Mouse (Mus musculus) macrophage (primary cell): Measurements from ENCODE around the gene Tpst1. TPM values are rescaled to one million over a fixed set of nuclear protein-coding genes. Genes with fewer than 3 reads are reported as not detected.

Source experiments
- H3K27ac ChIP-seq: fragments of 350-480 bp; formaldehyde crosslinking; 2 replicates; pipeline ENCODE4 v1.9.0; 2021
- H3K36me3 ChIP-seq: fragments of 350-480 bp; formaldehyde crosslinking; 2 replicates; pipeline ENCODE4 v1.9.0; 2021; ENCODE audit errors: inconsistent target
- H3K4me3 ChIP-seq: fragments of 350-480 bp; formaldehyde crosslinking; 2 replicates; pipeline ENCODE4 v1.9.0; 2021; ENCODE audit errors: inconsistent target
- H3K79me2 ChIP-seq: fragments of 350-480 bp; formaldehyde crosslinking; 2 replicates; pipeline ENCODE4 v1.9.0; 2021; ENCODE audit errors: inconsistent target
- WGBS: methylation state at CpG from one replicate; pipeline ENCODE4 v1.1.7; 2026; ENCODE audit warnings: inconsistent platforms; ENCODE audit not compliant: missing documents; 5-methylcytosine and 5-hydroxymethylcytosine counted together
- polyA plus RNA-seq: library from polyadenylated mRNA; stranded (reverse); fragments of 250-400 nt; gene quantifications from 3 replicates; pipeline ENCODE4 v1.2.4, GENCODE M21; 2018; ENCODE audit warnings: inconsistent platforms

The Tpst1 gene
- polyA plus RNA-seq, 1 experiment from 2014 or later = 11.0 TPM

DNA sequence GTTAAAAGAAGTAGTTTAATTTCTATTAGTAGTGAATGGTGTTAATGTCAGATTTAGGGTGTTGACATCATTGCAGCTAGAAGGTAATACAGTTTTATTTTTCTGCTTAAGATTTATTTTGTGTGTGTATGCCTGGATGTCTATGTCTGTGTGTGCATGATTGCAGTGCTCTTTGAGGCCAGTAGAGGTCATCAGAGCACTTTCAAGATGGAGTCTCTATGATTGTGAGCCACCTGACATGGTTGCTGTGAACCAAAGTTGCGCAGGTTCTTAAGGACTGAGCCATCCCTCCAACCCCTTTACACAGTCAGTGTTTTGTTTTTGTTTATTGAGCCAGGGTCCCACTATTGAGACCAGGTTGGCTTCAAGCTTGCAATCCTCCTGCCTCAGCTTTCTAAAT, 7.5 kb upstream of the Tpst1 start:
- no peak overlapping the region for H3K4me3 ChIP-seq
- H3K79me2 ChIP-seq = no peaks in the 10 kb centered on the region
- H3K27ac ChIP-seq = no peak overlapping the region
- peaks cover 3% of the 10 kb centered on the region; the same call in 1 of the 2 replicates for H3K36me3 ChIP-seq
- WGBS = 86% methylated on average over 1 of the region's 1 CpGs

DNA sequence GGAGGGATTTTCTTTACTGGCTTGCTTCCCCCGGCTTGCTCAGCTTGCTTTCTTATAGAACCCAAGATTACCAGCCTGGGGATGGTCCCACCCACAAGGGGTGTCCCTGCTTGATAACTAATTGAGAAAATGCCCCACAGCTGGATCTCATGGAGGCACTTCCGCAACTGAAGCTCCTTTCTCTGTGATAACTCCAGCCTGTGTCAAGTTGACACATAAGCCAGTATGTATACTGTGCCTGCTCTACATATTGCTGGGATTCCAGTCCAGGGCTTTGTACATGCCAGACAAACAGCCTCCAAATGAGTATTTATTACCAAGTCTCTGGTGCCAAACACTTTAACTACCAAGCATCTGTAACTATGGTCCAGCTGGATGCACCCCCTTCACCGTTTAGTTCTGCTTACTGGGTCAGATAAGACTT, 5.3 kb upstream of the Tpst1 start:
- Histone ChIP-seq H3K4me3 (no peak overlapping the region), H3K36me3 (no peaks in the 10 kb centered on the region), H3K27ac (no peak overlapping the region), H3K79me2 (no peaks in the 10 kb centered on the region)
- WGBS = 88% methylated on average over 3 of the region's 3 CpGs

DNA sequence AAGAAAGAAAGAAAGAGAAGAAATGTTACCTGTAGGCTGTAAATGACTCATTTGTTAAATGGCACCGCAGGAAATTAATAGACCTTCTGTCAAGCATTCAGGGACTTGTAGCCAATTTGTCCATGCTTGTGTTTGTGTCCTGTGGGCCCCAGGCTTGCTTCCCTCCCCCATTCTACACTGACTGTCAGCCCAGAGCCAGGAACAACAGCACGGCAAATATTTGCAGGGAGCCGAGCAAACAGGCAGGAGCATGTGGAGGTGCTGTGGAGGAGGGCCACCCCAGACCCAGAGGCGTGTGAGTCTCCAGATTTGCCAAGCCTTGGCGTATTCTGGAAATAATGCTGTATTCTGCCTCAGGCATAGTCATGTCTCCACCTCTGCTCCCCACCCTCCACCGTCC, 1.4 kb downstream of the Tpst1 start:
- 94% methylated on average over 6 of the region's 6 CpGs for WGBS
- Histone ChIP-seq H3K36me3 (no peaks in the 10 kb centered on the region), H3K27ac (no peak overlapping the region), H3K4me3 (no peak overlapping the region), H3K79me2 (no peaks in the 10 kb centered on the region)

DNA sequence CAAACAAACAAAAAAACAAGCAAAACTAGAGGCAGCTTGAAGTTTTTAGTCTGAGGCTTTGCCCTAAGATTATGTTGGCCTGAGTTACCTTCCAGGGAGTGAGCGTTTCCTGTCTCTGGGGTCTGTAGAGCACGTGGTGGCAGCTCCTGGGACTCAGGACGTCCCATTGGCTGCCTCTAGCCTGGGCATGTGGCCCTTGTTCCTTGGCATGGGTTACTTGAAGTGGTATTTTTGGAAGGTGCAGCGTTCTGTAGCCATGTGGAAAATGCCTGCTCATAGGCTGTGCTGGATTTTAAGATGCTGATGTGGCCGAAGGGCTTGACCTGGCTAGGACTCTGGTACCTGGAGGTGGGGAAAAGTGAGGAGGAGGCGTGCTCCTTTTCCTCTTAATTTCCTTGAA, 3.3 kb downstream of the Tpst1 start:
- no peaks in the 10 kb centered on the region for H3K36me3 ChIP-seq
- no peak overlapping the region for H3K27ac ChIP-seq
- 74% methylated on average over 6 of the region's 6 CpGs for WGBS
- peaks cover 5% of the 10 kb centered on the region; the same call in 1 of the 2 replicates for H3K79me2 ChIP-seq
- no peak overlapping the region for H3K4me3 ChIP-seq

DNA sequence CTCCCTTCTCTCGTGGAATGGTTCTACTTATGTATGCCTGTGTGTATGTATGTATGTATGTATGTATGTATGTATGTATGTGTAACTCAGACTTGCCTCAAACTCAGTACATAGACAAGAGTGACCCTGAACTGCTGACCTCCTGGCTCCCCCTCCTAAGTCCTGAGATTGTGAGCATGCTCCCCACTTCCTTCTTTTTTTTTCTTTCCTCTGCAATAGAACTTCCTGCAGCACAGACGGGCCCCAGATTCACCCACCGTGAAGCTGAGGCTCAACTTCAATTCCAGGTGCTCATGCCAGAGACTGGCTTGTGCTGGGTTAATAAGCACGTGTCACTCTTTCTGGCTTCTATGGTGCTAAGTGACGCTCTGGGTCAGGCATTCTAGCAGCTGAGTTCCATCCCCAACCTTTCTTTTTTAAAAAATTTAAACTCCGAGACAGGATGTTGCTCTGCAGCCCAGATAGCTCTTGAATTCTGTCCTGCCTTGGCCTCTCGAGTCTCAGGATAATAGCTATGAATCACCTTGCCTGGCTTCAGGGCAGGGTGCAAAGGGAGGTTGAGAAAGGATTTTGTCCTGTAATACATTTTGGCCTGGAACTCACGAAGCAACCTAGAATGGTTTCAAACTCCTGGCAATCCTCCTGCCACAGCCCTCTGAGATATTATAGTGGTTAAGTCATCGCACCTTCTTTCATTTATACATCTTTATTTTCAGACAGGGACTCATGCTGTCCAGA, 5.1 kb downstream of the Tpst1 start:
- Histone ChIP-seq H3K27ac (no peak overlapping the region), H3K36me3 (no peaks in the 10 kb centered on the region), H3K79me2 (peaks cover 22% of the 10 kb centered on the region; the same call in 1 of the 2 replicates), H3K4me3 (no peak overlapping the region)
- 35% methylated on average over 9 of the region's 9 CpGs for WGBS

DNA sequence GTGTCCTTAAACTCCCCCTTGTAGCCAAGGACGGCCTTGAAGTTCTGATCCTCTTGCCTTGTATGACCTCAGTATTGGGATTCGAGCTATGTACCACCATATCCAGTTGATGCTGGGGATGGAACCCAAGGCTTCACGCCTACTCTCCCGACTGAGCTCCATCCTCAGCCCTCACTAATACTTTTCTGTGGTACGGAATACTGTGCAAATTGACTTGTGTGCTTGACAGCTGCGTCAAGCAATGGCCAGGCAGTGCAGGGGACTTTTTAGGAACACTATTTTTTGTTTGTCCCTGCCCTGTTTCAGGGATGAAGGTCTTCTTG, 5.7 kb downstream of the Tpst1 start:
- Histone ChIP-seq H3K27ac (no peak overlapping the region), H3K79me2 (peaks cover 27% of the 10 kb centered on the region; the same call in 1 of the 2 replicates), H3K36me3 (no peaks in the 10 kb centered on the region), H3K4me3 (no peak overlapping the region)
- 66% methylated on average over 6 of the region's 6 CpGs for WGBS

DNA sequence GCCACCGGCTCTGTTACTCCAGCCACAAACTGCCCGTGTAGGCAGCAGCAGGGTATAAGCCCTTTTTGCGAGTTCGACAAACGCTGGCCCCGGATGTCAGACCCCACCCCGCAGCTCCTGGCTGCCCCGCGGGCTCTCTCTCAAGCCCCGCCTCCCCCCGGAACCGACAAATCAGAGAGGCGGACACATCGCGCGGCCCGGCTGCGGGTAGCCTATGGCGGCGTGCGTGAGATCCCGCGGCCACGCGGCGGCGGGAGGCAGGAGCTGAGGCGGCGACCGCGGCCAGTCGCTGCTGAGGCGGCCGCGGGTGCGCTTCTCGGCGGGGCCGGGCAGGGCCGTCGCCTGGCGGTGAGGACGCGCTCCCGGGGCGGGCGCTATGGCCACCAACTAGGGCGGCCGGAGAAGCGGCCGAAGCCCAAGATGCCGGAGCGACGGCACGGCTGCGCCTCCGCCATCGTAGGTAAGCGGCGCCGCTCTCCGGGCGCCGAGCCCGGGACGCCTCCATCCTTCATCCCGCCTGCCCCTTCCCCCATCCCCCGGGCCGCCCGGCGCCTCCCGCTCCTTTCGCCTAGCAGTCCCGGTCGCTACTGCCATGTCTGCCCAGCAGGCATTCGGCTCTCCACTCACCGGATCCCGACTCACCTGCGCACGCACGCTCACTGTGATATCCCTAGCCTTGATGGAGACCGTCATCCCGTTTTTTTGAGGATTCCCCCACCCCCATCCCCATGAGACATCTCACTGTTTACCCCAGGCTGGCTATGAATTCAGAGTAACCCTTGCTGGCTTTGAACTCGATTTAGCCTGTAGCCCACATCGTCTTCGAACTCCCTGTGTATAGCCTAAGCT, 6.3 kb downstream of the Tpst1 start:
- H3K36me3 ChIP-seq = peaks cover 5% of the 10 kb centered on the region; the same call in 1 of the 2 replicates
- 0 out of 2 replicates have a peak overlapping the region, but pooled peaks have one; percentile 19 for H3K27ac ChIP-seq
- H3K79me2 ChIP-seq = peaks cover 34% of the 10 kb centered on the region; the same call in 1 of the 2 replicates
- peak overlapping the region; percentile 56 for H3K4me3 ChIP-seq
- 1% methylated on average over 86 of the region's 86 CpGs for WGBS

DNA sequence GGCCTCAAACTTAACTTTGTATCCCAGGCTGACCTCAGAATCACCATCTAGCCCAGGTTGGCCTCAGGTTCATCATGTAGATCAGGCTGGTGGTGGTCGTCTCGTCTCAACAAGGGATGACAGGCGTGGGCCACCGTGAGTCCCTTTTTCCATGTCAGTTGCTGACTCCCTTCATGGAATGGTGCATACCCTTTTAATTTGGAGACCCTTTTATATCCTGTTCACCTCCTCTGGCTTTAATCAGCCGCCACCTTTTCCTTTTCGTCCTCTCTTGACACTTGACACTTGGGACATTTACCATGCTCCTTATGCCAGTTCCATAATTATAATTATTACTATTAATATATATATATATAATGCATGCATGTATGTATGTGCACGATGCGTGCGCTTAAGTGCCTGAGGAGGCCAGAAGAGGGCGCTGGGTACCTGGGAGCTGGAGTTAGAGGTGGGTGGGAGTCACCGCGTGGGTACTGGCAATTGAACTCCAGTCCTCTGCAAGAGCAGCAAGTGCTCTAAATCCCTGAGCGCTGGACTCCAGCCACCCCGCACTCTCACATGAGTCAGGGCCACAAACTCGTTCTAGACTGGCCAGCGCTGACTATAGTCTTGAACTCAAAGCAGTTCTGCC, 7.0 kb downstream of the Tpst1 start:
- peaks cover 9% of the 10 kb centered on the region; the same call in 1 of the 2 replicates for H3K36me3 ChIP-seq
- H3K27ac ChIP-seq = peak overlapping the region; percentile 64
- H3K4me3 ChIP-seq = peak overlapping the region; percentile 56
- peaks cover 41% of the 10 kb centered on the region; the same call in 1 of the 2 replicates for H3K79me2 ChIP-seq
- WGBS = 90% methylated on average over 15 of the region's 16 CpGs

DNA sequence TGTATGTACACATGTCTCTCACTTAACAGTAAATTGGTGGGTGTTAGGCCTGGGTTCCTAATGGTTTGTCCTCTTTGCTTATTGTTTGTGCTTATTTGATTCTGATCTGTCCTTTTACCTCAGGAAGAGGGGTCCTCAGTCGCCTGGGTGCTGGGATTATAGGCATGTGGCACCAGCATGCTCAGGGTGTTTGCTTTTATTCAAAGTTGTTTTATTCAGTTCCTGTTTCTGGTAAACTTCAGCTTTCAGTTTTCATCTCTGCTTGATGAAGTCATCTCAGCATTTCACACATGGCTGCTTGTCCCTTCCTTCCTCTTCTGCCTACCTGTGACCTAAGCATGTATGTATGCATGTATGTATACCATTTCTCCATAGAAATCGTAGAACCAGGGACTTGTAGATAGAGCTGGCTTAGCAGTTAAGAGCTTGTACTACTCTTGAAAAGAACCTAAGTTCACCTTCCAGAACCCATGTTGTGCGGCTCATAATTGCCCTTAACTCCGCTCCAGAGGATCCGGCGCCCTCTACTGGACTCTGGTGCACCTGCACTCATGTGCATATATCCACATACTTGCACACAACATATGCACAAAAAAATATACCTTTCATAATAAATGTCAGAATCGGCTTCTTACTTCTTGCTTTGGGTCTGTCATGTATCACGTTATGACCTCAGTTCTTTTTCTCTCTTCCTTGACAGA, 8.2 kb downstream of the Tpst1 start:
- peaks cover 9% of the 10 kb centered on the region; the same call in 1 of the 2 replicates for H3K36me3 ChIP-seq
- H3K79me2 ChIP-seq = peaks cover 53% of the 10 kb centered on the region; the same call in 1 of the 2 replicates
- WGBS = 84% methylated on average over 8 of the region's 8 CpGs
- peak overlapping the region; percentile 64 for H3K27ac ChIP-seq
- H3K4me3 ChIP-seq = no peak overlapping the region

DNA sequence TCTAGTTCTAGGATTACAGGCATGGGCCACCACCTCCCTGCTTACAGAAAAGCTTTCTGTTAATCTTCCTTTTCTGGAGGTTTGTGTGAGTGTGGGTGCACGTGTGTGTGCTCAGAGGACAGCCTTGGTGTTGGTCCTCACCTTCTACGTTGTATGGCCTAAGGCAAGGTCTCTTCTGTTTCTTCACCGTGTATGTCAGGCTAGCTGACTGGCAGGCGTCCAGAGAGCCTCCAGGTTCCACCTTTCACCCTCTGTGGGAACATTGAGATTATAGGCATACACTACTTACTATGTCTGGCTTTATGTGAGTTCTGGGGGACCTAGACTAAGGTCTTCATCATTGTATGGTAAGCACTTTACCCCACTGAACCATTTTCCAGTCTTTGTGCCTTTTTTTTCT, 9.3 kb downstream of the Tpst1 start:
- peaks cover 9% of the 10 kb centered on the region; the same call in 1 of the 2 replicates for H3K36me3 ChIP-seq
- 86% methylated on average over 4 of the region's 4 CpGs for WGBS
- H3K4me3 ChIP-seq = no peak overlapping the region
- H3K27ac ChIP-seq = no peak overlapping the region
- peaks cover 64% of the 10 kb centered on the region; the same call in 1 of the 2 replicates for H3K79me2 ChIP-seq

DNA sequence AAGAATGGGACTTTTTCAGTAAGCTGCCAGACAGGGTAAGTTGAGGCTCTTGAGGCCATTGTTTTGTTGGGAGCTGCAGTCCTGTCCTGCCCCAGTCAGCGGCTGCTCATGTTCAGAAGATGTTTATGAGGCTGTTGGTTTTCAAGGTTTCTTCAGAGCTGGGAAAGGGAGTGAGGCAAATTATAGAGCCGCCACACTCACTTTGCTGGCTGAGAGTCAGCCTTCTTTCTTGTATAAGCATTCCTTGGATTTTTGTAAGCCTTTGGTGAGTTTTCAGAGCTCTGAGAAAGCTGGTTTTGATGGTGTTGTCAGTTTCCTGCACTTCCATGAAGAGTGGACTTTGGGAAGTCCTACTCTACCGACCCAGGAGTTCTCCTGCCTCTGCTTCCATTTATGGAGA, 11.1 kb downstream of the Tpst1 start:
- no peak overlapping the region for H3K27ac ChIP-seq
- no peak overlapping the region for H3K4me3 ChIP-seq
- peaks cover 9% of the 10 kb centered on the region; the same call in 1 of the 2 replicates for H3K36me3 ChIP-seq
- peaks cover 76% of the 10 kb centered on the region; the same call in 1 of the 2 replicates for H3K79me2 ChIP-seq
- WGBS = 85% methylated on average over 3 of the region's 3 CpGs

DNA sequence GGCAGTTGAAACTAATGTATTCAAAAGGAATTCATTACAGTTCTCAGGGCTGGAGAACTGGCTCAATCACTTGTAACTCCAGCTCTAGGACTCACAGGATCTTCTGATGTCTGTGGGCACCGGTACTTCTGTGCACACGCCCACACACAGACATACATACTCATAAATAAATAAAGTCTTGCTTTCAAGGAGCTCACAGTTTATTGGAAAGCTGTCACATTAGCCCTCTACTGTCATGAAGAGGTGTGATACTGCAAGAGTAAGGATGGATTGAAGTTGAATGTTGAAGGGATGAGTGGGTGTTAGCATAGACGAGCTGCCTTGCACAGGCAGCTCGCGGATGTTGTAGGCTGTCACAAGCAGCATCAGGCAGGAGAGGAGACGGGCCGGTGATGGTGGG, 14.9 kb downstream of the Tpst1 start:
- Histone ChIP-seq H3K36me3 (peaks cover 9% of the 10 kb centered on the region; the same call in 1 of the 2 replicates), H3K4me3 (no peak overlapping the region), H3K27ac (no peak overlapping the region), H3K79me2 (peaks cover 87% of the 10 kb centered on the region; the same call in 1 of the 2 replicates)
- 97% methylated on average over 7 of the region's 7 CpGs for WGBS

DNA sequence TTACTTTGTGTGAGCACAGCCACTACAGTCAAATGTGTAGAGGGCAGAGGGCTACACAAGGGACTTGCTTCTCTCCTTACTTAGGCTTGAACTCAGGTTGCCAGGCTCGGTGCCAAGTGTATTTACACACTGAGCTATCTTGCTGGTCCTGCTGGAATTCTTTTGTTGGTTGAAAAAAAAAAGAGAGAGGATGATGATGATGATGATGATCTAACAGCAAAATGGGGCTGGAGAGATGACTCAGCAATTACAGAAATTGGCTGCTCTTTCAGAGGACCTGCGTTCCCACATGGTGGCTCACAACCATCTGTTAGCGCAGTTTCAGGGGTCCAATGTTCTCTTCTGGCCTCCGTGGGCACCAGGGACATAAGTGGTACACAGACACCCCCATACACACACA, 15.5 kb downstream of the Tpst1 start:
- Histone ChIP-seq H3K79me2 (peaks cover 87% of the 10 kb centered on the region), H3K4me3 (no peak overlapping the region), H3K27ac (no peak overlapping the region), H3K36me3 (peaks cover 9% of the 10 kb centered on the region; the same call in 1 of the 2 replicates)
- WGBS = 74% methylated on average over 4 of the region's 4 CpGs

DNA sequence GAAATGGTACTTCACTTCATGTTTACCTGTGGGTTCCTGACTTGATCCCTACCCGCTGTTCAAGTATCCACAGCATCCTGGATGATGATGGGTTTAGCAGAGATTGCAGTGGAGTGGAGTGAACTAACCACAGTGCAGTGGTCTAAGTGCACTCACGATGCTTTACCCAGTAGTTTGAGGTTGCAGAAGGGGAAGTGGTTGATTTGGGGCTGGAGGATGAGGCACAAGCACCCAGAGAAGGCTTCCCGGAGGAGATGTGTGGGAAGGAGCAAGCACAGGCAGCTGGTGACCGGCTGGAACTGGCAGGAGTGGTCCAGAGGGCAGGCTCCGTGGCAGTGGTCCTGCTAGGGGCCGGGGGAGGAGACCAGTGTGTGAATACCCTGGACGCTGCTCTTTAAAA, 16.1 kb downstream of the Tpst1 start:
- peaks cover 87% of the 10 kb centered on the region for H3K79me2 ChIP-seq
- 17% methylated on average over 6 of the region's 7 CpGs for WGBS

More for the DNA sequence above, 16.1 kb downstream of the Tpst1 start:
- H3K4me3 ChIP-seq = no peak overlapping the region
- H3K27ac ChIP-seq = peak overlapping the region; percentile 78
- peaks cover 6% of the 10 kb centered on the region; the same call in 1 of the 2 replicates for H3K36me3 ChIP-seq
